Mouse (Mus musculus): ENCODE data around the gene Ppif. TPM values are rescaled to one million over a fixed set of nuclear protein-coding genes. Genes with fewer than 3 reads are reported as not detected.

Gene Ppif
- 36.2 and 37.4 TPM in 2 replicates for polyA plus RNA-seq (2014; fragmentation: Nextera tagmentation; extraction: Ambion mirVana)

GRCm38 (mm10) chr14:25693888-25694568 lies at the start of gene Ppif:
Gene Ppif, plus strand, starts transcription at chr14:25694154.
- no peaks in the 10 kb centered on the region for H3K9me3 ChIP-seq (ENCODE audit: control insufficient read depth, low read length)
- ATAC-seq (ENCODE audit: low FRiP score) (peak; percentile 94), DNase-seq (ENCODE audit: low spot score, missing footprints) (peak; percentile 100)
- H3K27ac ChIP-seq (ENCODE audit: low read depth, low read length), result no peak within 1 kb of the TSS; the same call in 1 of the 2 replicates
- WGBS, result under 1% methylated on average over 65 of the region's 70 CpGs
- H3K4me3 ChIP-seq (ENCODE audit: low read depth, low read length), result peak within 1 kb of the TSS; percentile 83
- H3K9ac ChIP-seq (ENCODE audit: low read length), result peak within 1 kb of the TSS; percentile 85
- peak within 1 kb of the TSS; percentile 91 for H3K4me2 ChIP-seq
- H3K27me3 ChIP-seq (ENCODE audit: control insufficient read depth, insufficient read depth, low read length), result no peaks in the 10 kb centered on the region
- H3K36me3 ChIP-seq (ENCODE audit: control insufficient read depth, insufficient read depth, low read length), result peaks cover 6% of the 10 kb centered on the region; the same call in 1 of the 2 replicates
- H3K4me1 ChIP-seq (ENCODE audit: control insufficient read depth, insufficient read depth, low read length), result peaks cover 15% of the 10 kb centered on the region

GRCm38 (mm10) chr14:25645717-25646116 lies 48.2 kb upstream of the Ppif start:
- ATAC-seq (ENCODE audit: low FRiP score), result no peak
- WGBS, result 93% methylated on average over 9 of the region's 9 CpGs
- H3K4me2 ChIP-seq, result no peak overlapping the region
- no peaks in the 10 kb centered on the region for H3K4me1 ChIP-seq (ENCODE audit: control insufficient read depth, insufficient read depth, low read length)
- no peaks in the 10 kb centered on the region for H3K9me3 ChIP-seq (ENCODE audit: control insufficient read depth, low read length)
- peaks cover 57% of the 10 kb centered on the region for H3K36me3 ChIP-seq (ENCODE audit: control insufficient read depth, insufficient read depth, low read length)
- no peak for DNase-seq (ENCODE audit: low spot score, missing footprints)
- H3K27ac ChIP-seq (ENCODE audit: low read depth, low read length), result no peak overlapping the region
- no peak overlapping the region for H3K9ac ChIP-seq (ENCODE audit: low read length)
- H3K27me3 ChIP-seq (ENCODE audit: control insufficient read depth, insufficient read depth, low read length), result no peaks in the 10 kb centered on the region
- H3K4me3 ChIP-seq (ENCODE audit: low read depth, low read length), result no peak overlapping the region

- peaks cover 62% of the 10 kb centered on the region for H3K36me3 ChIP-seq (ENCODE audit: control insufficient read depth, insufficient read depth, low read length)
- DNase-seq (ENCODE audit: low spot score, missing footprints) (peak; percentile 96), ATAC-seq (ENCODE audit: low FRiP score) (peak; percentile 30; the same call in 1 of the 2 replicates)
- no peaks in the 10 kb centered on the region for H3K4me1 ChIP-seq (ENCODE audit: control insufficient read depth, insufficient read depth, low read length)
- H3K27me3 ChIP-seq (ENCODE audit: control insufficient read depth, insufficient read depth, low read length), result no peaks in the 10 kb centered on the region
- no peak overlapping the region for H3K4me3 ChIP-seq (ENCODE audit: low read depth, low read length)
- no peak overlapping the region for H3K9ac ChIP-seq (ENCODE audit: low read length)
- 73% methylated on average over 2 of the region's 2 CpGs for WGBS
- no peak overlapping the region for H3K4me2 ChIP-seq
- H3K27ac ChIP-seq (ENCODE audit: low read depth, low read length), result no peak overlapping the region
- H3K9me3 ChIP-seq (ENCODE audit: control insufficient read depth, low read length), result no peaks in the 10 kb centered on the region
These were observed 47.8 kb upstream of the Ppif start for GRCm38 (mm10) chr14:25646161-25646621.

GRCm38 (mm10) chr14:25651131-25651530 lies 42.8 kb upstream of the Ppif start:
- H3K9ac ChIP-seq (ENCODE audit: low read length), result no peak overlapping the region
- no peaks in the 10 kb centered on the region for H3K27me3 ChIP-seq (ENCODE audit: control insufficient read depth, insufficient read depth, low read length)
- H3K4me3 ChIP-seq (ENCODE audit: low read depth, low read length), result no peak overlapping the region
- no peak for DNase-seq (ENCODE audit: low spot score, missing footprints)
- H3K9me3 ChIP-seq (ENCODE audit: control insufficient read depth, low read length), result no peaks in the 10 kb centered on the region
- no peak overlapping the region for H3K27ac ChIP-seq (ENCODE audit: low read depth, low read length)
- H3K4me2 ChIP-seq, result no peak overlapping the region
- no peak for ATAC-seq (ENCODE audit: low FRiP score)
- no peaks in the 10 kb centered on the region for H3K4me1 ChIP-seq (ENCODE audit: control insufficient read depth, insufficient read depth, low read length)
- H3K36me3 ChIP-seq (ENCODE audit: control insufficient read depth, insufficient read depth, low read length), result peaks cover 77% of the 10 kb centered on the region
- WGBS, result 95% methylated on average over 4 of the region's 4 CpGs

GRCm38 (mm10) chr14:25651905-25652304 lies 42.0 kb upstream of the Ppif start:
- H3K4me3 ChIP-seq (ENCODE audit: low read depth, low read length), result no peak overlapping the region
- peaks cover 79% of the 10 kb centered on the region for H3K36me3 ChIP-seq (ENCODE audit: control insufficient read depth, insufficient read depth, low read length)
- no peaks in the 10 kb centered on the region for H3K4me1 ChIP-seq (ENCODE audit: control insufficient read depth, insufficient read depth, low read length)
- no peak overlapping the region for H3K27ac ChIP-seq (ENCODE audit: low read depth, low read length)
- H3K27me3 ChIP-seq (ENCODE audit: control insufficient read depth, insufficient read depth, low read length), result no peaks in the 10 kb centered on the region
- DNase-seq (ENCODE audit: low spot score, missing footprints) (no peak), ATAC-seq (ENCODE audit: low FRiP score) (no peak)
- 88% methylated on average over 9 of the region's 9 CpGs for WGBS
- no peak overlapping the region for H3K9ac ChIP-seq (ENCODE audit: low read length)
- H3K4me2 ChIP-seq, result no peak overlapping the region
- H3K9me3 ChIP-seq (ENCODE audit: control insufficient read depth, low read length), result no peaks in the 10 kb centered on the region

GRCm38 (mm10) chr14:25654401-25655197 lies 39.4 kb upstream of the Ppif start:
- Histone ChIP-seq H3K9ac (ENCODE audit: low read length) (no peak overlapping the region), H3K4me1 (ENCODE audit: control insufficient read depth, insufficient read depth, low read length) (no peaks in the 10 kb centered on the region), H3K27me3 (ENCODE audit: control insufficient read depth, insufficient read depth, low read length) (no peaks in the 10 kb centered on the region), H3K36me3 (ENCODE audit: control insufficient read depth, insufficient read depth, low read length) (peaks cover 79% of the 10 kb centered on the region), H3K4me3 (ENCODE audit: low read depth, low read length) (no peak overlapping the region), H3K27ac (ENCODE audit: low read depth, low read length) (no peak overlapping the region), H3K4me2 (no peak overlapping the region), H3K9me3 (ENCODE audit: control insufficient read depth, low read length) (no peaks in the 10 kb centered on the region)
- DNase-seq (ENCODE audit: low spot score, missing footprints) (no peak), ATAC-seq (ENCODE audit: low FRiP score) (no peak)
- 93% methylated on average over 14 of the region's 14 CpGs for WGBS

- DNase-seq (ENCODE audit: low spot score, missing footprints), result no peak
- no peak overlapping the region for H3K4me2 ChIP-seq
These were observed 33.3 kb upstream of the Ppif start for GRCm38 (mm10) chr14:25660661-25661060.

GRCm38 (mm10) chr14:25661185-25661920 lies 32.6 kb upstream of the Ppif start:
- Histone ChIP-seq H3K9me3 (ENCODE audit: control insufficient read depth, low read length) (no peaks in the 10 kb centered on the region), H3K27ac (ENCODE audit: low read depth, low read length) (no peak overlapping the region), H3K27me3 (ENCODE audit: control insufficient read depth, insufficient read depth, low read length) (no peaks in the 10 kb centered on the region), H3K36me3 (ENCODE audit: control insufficient read depth, insufficient read depth, low read length) (peaks cover 55% of the 10 kb centered on the region), H3K9ac (ENCODE audit: low read length) (no peak overlapping the region), H3K4me1 (ENCODE audit: control insufficient read depth, insufficient read depth, low read length) (no peaks in the 10 kb centered on the region), H3K4me2 (no peak overlapping the region), H3K4me3 (ENCODE audit: low read depth, low read length) (no peak overlapping the region)
- WGBS, result 74% methylated on average over 17 of the region's 17 CpGs
- no peak for DNase-seq (ENCODE audit: low spot score, missing footprints)
- no peak for ATAC-seq (ENCODE audit: low FRiP score)

More at GRCm38 (mm10) chr14:25660661-25661060, 33.3 kb upstream of the Ppif start:
- Histone ChIP-seq H3K4me1 (ENCODE audit: control insufficient read depth, insufficient read depth, low read length) (no peaks in the 10 kb centered on the region), H3K4me3 (ENCODE audit: low read depth, low read length) (no peak overlapping the region), H3K9ac (ENCODE audit: low read length) (no peak overlapping the region), H3K36me3 (ENCODE audit: control insufficient read depth, insufficient read depth, low read length) (peaks cover 58% of the 10 kb centered on the region), H3K9me3 (ENCODE audit: control insufficient read depth, low read length) (no peaks in the 10 kb centered on the region), H3K27ac (ENCODE audit: low read depth, low read length) (no peak overlapping the region), H3K27me3 (ENCODE audit: control insufficient read depth, insufficient read depth, low read length) (no peaks in the 10 kb centered on the region)
- no peak for ATAC-seq (ENCODE audit: low FRiP score)
- 71% methylated on average over 11 of the region's 11 CpGs for WGBS
